Mouse (Mus musculus) CH12.LX (cell line): ENCODE measurements at regions not wholly inside any gene's neighbourhood (a gene's known extent, or its start where the extent isn't known, plus 50 kb on each side); places are given as distances from the start of the nearest gene placed in this dataset.

Experiments
- DNase-seq: peaks from one replicate; pipeline ENCODE4 v3.0.0-alpha.2; 2013; ENCODE audit errors: extremely low read depth
- H3K27ac ChIP-seq: 2 replicates; pipeline ENCODE4 v1.5.1; 2012; ENCODE audit warnings: low read depth, mild to moderate bottlenecking, control low read depth, moderate library complexity; ENCODE audit not compliant: insufficient read depth
- H3K27me3 ChIP-seq: replicated peaks from 2 replicates; pipeline ENCODE3; 2012; ENCODE audit warnings: inconsistent platforms
- H3K36me3 ChIP-seq, 2 experiments: replicated peaks in 1 of 2; 2 replicates each; pipeline versions ENCODE3 to v1.6.1; 2012; ENCODE audit warnings: inconsistent platforms in 1 of 2, low read length in 1 of 2, mild to moderate bottlenecking in 1 of 2, mixed read lengths in 1 of 2, moderate library complexity in 1 of 2; ENCODE audit not compliant: control insufficient read depth in 1 of 2, insufficient read depth in 1 of 2
- H3K4me1 ChIP-seq, 2 experiments: 2 replicates each; pipeline ENCODE4 v1.6.1; 2012; ENCODE audit warnings: inconsistent platforms in 1 of 2, moderate library complexity in 1 of 2; ENCODE audit not compliant: insufficient read depth in 2 of 2, control insufficient read depth in 1 of 2
- H3K4me2 ChIP-seq: 2 replicates; pipeline ENCODE4 v1.6.1; 2012; ENCODE audit warnings: low read depth, mild to moderate bottlenecking, control low read depth; ENCODE audit not compliant: poor library complexity, insufficient read depth, severe bottlenecking
- H3K4me3 ChIP-seq, 3 experiments: fragments of 150-350 bp in 1 of 3; sonication (generic) in 1 of 3; replicated peaks in 1 of 3; 2 replicates each; pipeline versions ENCODE3 to v1.5.1; 2011 to 2012; ENCODE audit warnings: low read depth in 2 of 3, low read length in 2 of 3, mild to moderate bottlenecking in 2 of 3, moderate library complexity in 2 of 3, control low read depth in 1 of 3, improper control_type of control experiment in 1 of 3, inconsistent platforms in 1 of 3, mixed read lengths in 1 of 3; ENCODE audit not compliant: poor library complexity in 1 of 3
- H3K79me2 ChIP-seq: replicated peaks from 2 replicates; pipeline ENCODE4 v1.6.1; 2012; ENCODE audit warnings: mild to moderate bottlenecking, moderate library complexity; ENCODE audit not compliant: control insufficient read depth, poor library complexity, insufficient read depth, severe bottlenecking; ENCODE audit errors: extremely low read depth
- H3K9ac ChIP-seq: 2 replicates; pipeline ENCODE4 v1.6.1; 2012; ENCODE audit warnings: low read depth, mild to moderate bottlenecking, control low read depth, moderate library complexity; ENCODE audit not compliant: insufficient read depth
- H3K9me3 ChIP-seq: replicated peaks from 2 replicates; pipeline ENCODE3; 2012; ENCODE audit warnings: low read length, inconsistent platforms, mixed read lengths
- E2F4 ChIP-seq: IDR thresholded peaks from 2 replicates; pipeline ENCODE4 v1.6.1; 2011; ENCODE audit warnings: low read depth, low read length, improper control_type of control experiment; ENCODE audit not compliant: insufficient replicate concordance
- ELF1 ChIP-seq: IDR thresholded peaks from 2 replicates; pipeline ENCODE4 v1.6.1; 2014; ENCODE audit warnings: low read depth, mild to moderate bottlenecking, inconsistent platforms, low read length, improper control_type of control experiment
- ETS1 ChIP-seq: conservative IDR thresholded peaks from 2 replicates; pipeline ENCODE4 v1.6.1; 2012; ENCODE audit warnings: low read depth, mild to moderate bottlenecking, inconsistent platforms, low read length, improper control_type of control experiment, moderate library complexity
- IRF4 ChIP-seq: IDR thresholded peaks from 2 replicates; pipeline ENCODE4 v1.6.1; 2014; ENCODE audit warnings: low read depth, mild to moderate bottlenecking, inconsistent platforms, low read length, improper control_type of control experiment
- KAT2A ChIP-seq: IDR thresholded peaks from 2 replicates; pipeline ENCODE4 v1.6.1; 2012; ENCODE audit warnings: low read length, improper control_type of control experiment, inconsistent platforms; ENCODE audit not compliant: insufficient replicate concordance
- MAFK ChIP-seq: IDR thresholded peaks from 2 replicates; pipeline ENCODE4 v1.6.1; 2011; ENCODE audit warnings: low read length, improper control_type of control experiment; ENCODE audit not compliant: insufficient replicate concordance
- MAX ChIP-seq: IDR thresholded peaks from 2 replicates; pipeline ENCODE4 v1.6.1; 2011; ENCODE audit warnings: low read length, improper control_type of control experiment
- MAZ ChIP-seq: IDR thresholded peaks from 2 replicates; pipeline ENCODE4 v1.6.1; 2012; ENCODE audit warnings: low read depth, mild to moderate bottlenecking, inconsistent platforms, low read length, improper control_type of control experiment, moderate library complexity
- MEF2A ChIP-seq: IDR thresholded peaks from 2 replicates; pipeline ENCODE4 v1.6.1; 2014; ENCODE audit warnings: low read depth, mild to moderate bottlenecking, inconsistent platforms, low read length, improper control_type of control experiment, borderline replicate concordance
- MYC ChIP-seq: IDR thresholded peaks from 2 replicates; pipeline ENCODE4 v1.6.1; 2011; ENCODE audit warnings: low read depth, mild to moderate bottlenecking, improper control_type of control experiment, low read length
- NELFE ChIP-seq: IDR thresholded peaks from 2 replicates; pipeline ENCODE4 v1.6.1; 2011; ENCODE audit warnings: low read depth, low read length, improper control_type of control experiment
- NRF1 ChIP-seq: IDR thresholded peaks from 2 replicates; pipeline ENCODE4 v1.6.1; 2014; ENCODE audit warnings: low read depth, mild to moderate bottlenecking, inconsistent platforms, low read length, improper control_type of control experiment, moderate library complexity
- PAX5 ChIP-seq: IDR thresholded peaks from 2 replicates; pipeline ENCODE4 v1.6.1; 2012; ENCODE audit warnings: low read length, inconsistent platforms, mixed read lengths
- POLR2A ChIP-seq: IDR thresholded peaks from 2 replicates; pipeline ENCODE4 v1.6.1; 2011; ENCODE audit warnings: low read depth, mild to moderate bottlenecking, improper control_type of control experiment, low read length
- POLR2AphosphoS2 ChIP-seq: IDR thresholded peaks from 2 replicates; pipeline ENCODE4 v1.6.1; 2011; ENCODE audit warnings: low read depth, low read length, improper control_type of control experiment
- RAD21 ChIP-seq: IDR thresholded peaks from 2 replicates; pipeline ENCODE4 v1.6.1; 2011; ENCODE audit warnings: low read depth, mild to moderate bottlenecking, low read length, improper control_type of control experiment, moderate library complexity
- RCOR1 ChIP-seq: conservative IDR thresholded peaks from 2 replicates; pipeline ENCODE4 v1.6.1; 2012; ENCODE audit warnings: low read depth, mild to moderate bottlenecking, inconsistent platforms, low read length, improper control_type of control experiment
- SIN3A ChIP-seq: IDR thresholded peaks from 2 replicates; pipeline ENCODE4 v1.6.1; 2012; ENCODE audit warnings: low read length, improper control_type of control experiment, inconsistent platforms
- TBP ChIP-seq: conservative IDR thresholded peaks from 2 replicates; pipeline ENCODE4 v1.6.1; 2011; ENCODE audit warnings: low read depth, low read length, improper control_type of control experiment
- USF2 ChIP-seq: conservative IDR thresholded peaks from 2 replicates; pipeline ENCODE4 v1.6.1; 2011; ENCODE audit warnings: low read depth, low read length, improper control_type of control experiment
- ZNF384 ChIP-seq: IDR thresholded peaks from 2 replicates; pipeline ENCODE4 v1.6.1; 2012; ENCODE audit warnings: low read depth, low read length, improper control_type of control experiment, inconsistent platforms
- dilution Hi-C: fragments of 300-500 bp; cut with MboI; formaldehyde crosslinking; loops from 2 replicates; pipeline ENCODE4 v1.14.3; 2020; ENCODE audit warnings: low sequenced_read_pairs; ENCODE audit not compliant: extremely low pct_unique_long_range_greater_than_20kb, extremely low pct_ligation_motif_present
- in situ Hi-C: fragments of 300-500 bp; cut with MboI; formaldehyde crosslinking; loops from 3 replicates; pipeline ENCODE4 v1.14.3; 2019; ENCODE audit warnings: low sequenced_read_pairs, low pct_ligation_motif_present, low pct_unique_long_range_greater_than_20kb, mixed read lengths

GRCm38 (mm10) chr4:82178112-82178511, 527.4 kb downstream of the Nfib start:
- no peak for DNase-seq
- Histone ChIP-seq H3K4me2 (no peak overlapping the region), H3K9me3 (peaks cover 3% of the 10 kb centered on the region), H3K79me2 (no peaks in the 10 kb centered on the region), H3K36me3 (no peaks in the 10 kb centered on the region), H3K4me3 (no peak overlapping the region), H3K4me1 (peaks cover 4 to 26% of the 10 kb centered on the region in 2 experiments), H3K9ac (no peak overlapping the region), H3K27me3 (no peaks in the 10 kb centered on the region), H3K27ac (no peak overlapping the region)
- in situ Hi-C loops (no loop called here), dilution Hi-C loops (no loop called here)
- TF ChIP-seq E2F4 (no peak), RAD21 (no peak), KAT2A (no peak), TBP (no peak), USF2 (no peak), ZNF384 (no peak), NELFE (no peak), POLR2A (no peak), SIN3A (no peak), RCOR1 (no peak), NRF1 (no peak), MYC (no peak), MAFK (no peak), POLR2AphosphoS2 (no peak), MAZ (no peak), ELF1 (no peak)

- Histone ChIP-seq H3K36me3 (no peaks in the 10 kb centered on the region), H3K27me3 (no peaks in the 10 kb centered on the region), H3K9me3 (peaks cover 3% of the 10 kb centered on the region), H3K9ac (no peak overlapping the region)
- dilution Hi-C loops, result no loop called here
- DNase-seq, result no peak
- in situ Hi-C loops, result no loop called here
- TF ChIP-seq MEF2A, result no peak
- TF ChIP-seq ETS1, result no peak
- TF ChIP-seq PAX5, result no peak
- TF ChIP-seq MYC, result no peak
- no peak for TF ChIP-seq MAX
- no peak for TF ChIP-seq IRF4
- TF ChIP-seq, all 38 proteins: peak for 0
- Histone ChIP-seq H3K4me2 (no peak overlapping the region), H3K79me2 (no peaks in the 10 kb centered on the region), H3K4me1 (peaks cover 0 to 30% of the 10 kb centered on the region in 2 experiments; a peak in 3 of 4 replicates), H3K27ac (no peak overlapping the region), H3K4me3 (no peak overlapping the region)
Measured at GRCm38 (mm10) chr4:82176723-82177122, 528.8 kb downstream of the Nfib start.
